Mouse (Mus musculus) midbrain, embryonic 12.5 days (tissue): Measurements from ENCODE around the gene Hykk. TPM values are rescaled to one million over a fixed set of nuclear protein-coding genes. Genes with fewer than 3 reads are reported as not detected.
A peak's percentile ranks its signal among the peaks of the same experiment; 100 is the strongest.

Experiments
- ATAC-seq: fragments of 200-750 bp; cut with Nextera tagmentation; 2 replicates; pipeline ENCODE4 v1.8.0; 2017; ENCODE audit warnings: low read depth, moderate TSS enrichment, moderate library complexity; ENCODE audit not compliant: low FRiP score
- H3K27ac ChIP-seq: fragments of 300-500 bp; sonication (generic); replicated peaks from 2 replicates; pipeline ENCODE4 v1.5.1; 2016; ENCODE audit warnings: mild to moderate bottlenecking
- H3K27me3 ChIP-seq: fragments of 300-500 bp; sonication (generic); 2 replicates; pipeline ENCODE4 v1.6.1; 2016; ENCODE audit warnings: mild to moderate bottlenecking
- H3K36me3 ChIP-seq: fragments of 300-500 bp; sonication (generic); 2 replicates; pipeline ENCODE4 v1.6.1; 2016
- H3K4me1 ChIP-seq: fragments of 300-500 bp; sonication (generic); 2 replicates; pipeline ENCODE4 v1.6.1; 2016
- H3K4me2 ChIP-seq: fragments of 300-500 bp; sonication (generic); replicated peaks from 2 replicates; pipeline ENCODE4 v1.6.1; 2016; ENCODE audit warnings: mild to moderate bottlenecking, moderate library complexity
- H3K4me3 ChIP-seq: fragments of 300-500 bp; sonication (generic); 2 replicates; pipeline ENCODE4 v1.5.1; 2016; ENCODE audit warnings: mild to moderate bottlenecking
- H3K9ac ChIP-seq: fragments of 300-500 bp; sonication (generic); replicated peaks from 2 replicates; pipeline ENCODE4 v1.6.1; 2016; ENCODE audit warnings: mild to moderate bottlenecking, moderate library complexity
- H3K9me3 ChIP-seq: fragments of 300-500 bp; sonication (generic); 2 replicates; pipeline ENCODE4 v1.6.1; 2016; ENCODE audit warnings: mild to moderate bottlenecking
- WGBS: fragments of 180-500 bp; shearing (Covaris S2); methylation state at CpG from one replicate; pipeline ENCODE4 v1.1.7; 2016; 5-methylcytosine and 5-hydroxymethylcytosine counted together
- polyA plus RNA-seq: library from polyadenylated mRNA; unstranded; fragments of >200 nt; fragmentation: Nextera tagmentation; extraction: Ambion mirVana; gene quantifications from 2 replicates; pipeline ENCODE4 v1.2.1, GENCODE M21; 2016

The Hykk gene
- 4.9 and 5.0 TPM in 2 replicates for polyA plus RNA-seq

- no peaks in the 10 kb centered on the region for H3K9me3 ChIP-seq
- under 1% methylated on average over 33 of the region's 34 CpGs for WGBS
- H3K4me1 ChIP-seq, result no peaks in the 10 kb centered on the region
- H3K27me3 ChIP-seq, result no peaks in the 10 kb centered on the region
- no peak within 1 kb of the TSS; the same call in 1 of the 2 replicates for H3K27ac ChIP-seq
- H3K4me2 ChIP-seq, result peak within 1 kb of the TSS; percentile 74
- H3K36me3 ChIP-seq, result 0 out of 2 replicates have a peak, but pooled peaks cover 2% of the 10 kb centered on the region
- peak; percentile 99 for ATAC-seq
- H3K9ac ChIP-seq, result peak within 1 kb of the TSS; percentile 68
- H3K4me3 ChIP-seq, result peak within 1 kb of the TSS; percentile 57
These were observed at the start of gene Hykk for GRCm38 (mm10) chr9:54917010-54917677. TSS of gene Hykk (plus strand) at chr9:54917283.

DNA sequence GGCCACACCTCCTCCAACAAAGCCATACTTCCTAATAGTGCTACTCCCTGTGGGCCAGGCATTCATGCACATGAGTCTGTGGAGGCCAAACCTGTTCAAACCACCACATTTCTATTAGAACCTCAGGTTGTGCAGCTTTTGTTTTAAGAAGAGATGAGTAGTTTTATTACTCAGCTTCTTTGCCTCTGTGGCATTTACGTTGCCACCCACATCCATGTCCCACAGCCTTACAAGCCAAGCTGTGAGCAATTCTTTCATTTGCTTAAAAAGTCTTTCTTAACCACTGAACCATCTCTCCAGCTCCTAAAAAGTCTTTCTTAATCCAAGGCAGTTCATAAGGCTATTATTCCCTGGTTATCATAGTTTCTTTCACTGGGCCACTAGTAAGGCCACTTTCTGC is 38.3 kb upstream of the Hykk start:
- no peak overlapping the region for H3K27ac ChIP-seq
- H3K4me1 ChIP-seq, result no peaks in the 10 kb centered on the region
- H3K9me3 ChIP-seq, result no peaks in the 10 kb centered on the region
- H3K4me2 ChIP-seq, result no peak overlapping the region
- H3K4me3 ChIP-seq, result no peak overlapping the region
- ATAC-seq, result no peak
- H3K9ac ChIP-seq, result no peak overlapping the region
- 96% methylated on average over 1 of the region's 1 CpGs for WGBS
- H3K36me3 ChIP-seq, result peaks cover 49% of the 10 kb centered on the region
- no peaks in the 10 kb centered on the region for H3K27me3 ChIP-seq

- no peaks in the 10 kb centered on the region for H3K4me1 ChIP-seq
- H3K9me3 ChIP-seq, result no peaks in the 10 kb centered on the region
- no peak overlapping the region for H3K4me2 ChIP-seq
- no peak for ATAC-seq
- no peak overlapping the region for H3K27ac ChIP-seq
- H3K9ac ChIP-seq, result no peak overlapping the region
- H3K4me3 ChIP-seq, result no peak overlapping the region
- peaks cover 60% of the 10 kb centered on the region for H3K36me3 ChIP-seq
- 93% methylated on average over 4 of the region's 4 CpGs for WGBS
- H3K27me3 ChIP-seq, result no peaks in the 10 kb centered on the region
These were observed 25.0 kb upstream of the Hykk start for GRCm38 (mm10) chr9:54892111-54892510.

- Histone ChIP-seq H3K27me3 (no peaks in the 10 kb centered on the region), H3K4me3 (no peak overlapping the region), H3K27ac (no peak overlapping the region), H3K9ac (no peak overlapping the region), H3K4me2 (no peak overlapping the region), H3K36me3 (peaks cover 63% of the 10 kb centered on the region), H3K4me1 (no peaks in the 10 kb centered on the region), H3K9me3 (no peaks in the 10 kb centered on the region)
- 90% methylated on average over 3 of the region's 3 CpGs for WGBS
- no peak for ATAC-seq
These were observed 20.0 kb upstream of the Hykk start for GRCm38 (mm10) chr9:54897097-54897496.

- Histone ChIP-seq H3K9me3 (no peaks in the 10 kb centered on the region), H3K9ac (no peak overlapping the region), H3K4me1 (no peaks in the 10 kb centered on the region), H3K4me3 (no peak overlapping the region), H3K27ac (no peak overlapping the region), H3K36me3 (peaks cover 54% of the 10 kb centered on the region), H3K4me2 (no peak overlapping the region), H3K27me3 (no peaks in the 10 kb centered on the region)
- 94% methylated on average over 5 of the region's 5 CpGs for WGBS
- no peak for ATAC-seq
These were observed 7.6 kb upstream of the Hykk start for GRCm38 (mm10) chr9:54909446-54909845.

- Histone ChIP-seq H3K36me3 (peaks cover 5% of the 10 kb centered on the region; the same call in 1 of the 2 replicates), H3K9ac (no peak overlapping the region), H3K27me3 (no peaks in the 10 kb centered on the region), H3K9me3 (no peaks in the 10 kb centered on the region), H3K4me3 (no peak overlapping the region), H3K4me1 (no peaks in the 10 kb centered on the region), H3K4me2 (no peak overlapping the region), H3K27ac (no peak overlapping the region)
- WGBS, result 68% methylated on average over 7 of the region's 7 CpGs
- no peak for ATAC-seq
These were observed 1.5 kb upstream of the Hykk start for GRCm38 (mm10) chr9:54915576-54915975.

DNA sequence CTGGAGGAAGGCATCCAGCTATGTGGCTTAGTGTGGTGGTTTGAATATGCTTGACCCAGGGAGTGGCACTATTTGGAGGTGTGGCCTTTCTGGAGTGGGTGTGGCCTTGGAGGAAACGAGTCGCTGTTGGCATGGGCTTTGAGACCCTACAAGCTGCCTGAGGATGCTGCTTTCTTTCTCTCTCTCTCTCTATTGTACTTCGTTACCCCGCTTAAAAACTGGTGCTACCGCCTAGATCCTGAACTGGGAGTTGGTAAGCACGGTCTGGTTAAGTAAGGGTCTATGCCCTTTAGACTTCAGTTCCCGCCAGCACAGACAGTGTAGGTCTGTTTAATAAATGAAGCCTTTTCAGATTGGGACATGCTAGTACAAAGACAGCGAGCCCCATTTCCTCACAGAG is 682 bp upstream of the Hykk start:
- H3K4me2 ChIP-seq, result peak overlapping the region; percentile 74
- H3K9ac ChIP-seq, result no peak overlapping the region
- no peaks in the 10 kb centered on the region for H3K4me1 ChIP-seq
- no peaks in the 10 kb centered on the region for H3K9me3 ChIP-seq
- H3K36me3 ChIP-seq, result peaks cover 5% of the 10 kb centered on the region; the same call in 1 of the 2 replicates
- no peak overlapping the region for H3K27ac ChIP-seq
- 71% methylated on average over 8 of the region's 8 CpGs for WGBS
- peak overlapping the region; percentile 57 for H3K4me3 ChIP-seq
- H3K27me3 ChIP-seq, result no peaks in the 10 kb centered on the region
- peak; percentile 42; the same call in 1 of the 2 replicates for ATAC-seq

GRCm38 (mm10) chr9:54918191-54918590 is 1.1 kb downstream of the Hykk start:
- ATAC-seq, result no peak
- H3K4me1 ChIP-seq, result no peaks in the 10 kb centered on the region
- peaks cover 8% of the 10 kb centered on the region for H3K36me3 ChIP-seq
- H3K9ac ChIP-seq, result no peak overlapping the region
- H3K4me2 ChIP-seq, result peak overlapping the region; percentile 74; the same call in 1 of the 2 replicates
- H3K9me3 ChIP-seq, result no peaks in the 10 kb centered on the region
- no peaks in the 10 kb centered on the region for H3K27me3 ChIP-seq
- H3K4me3 ChIP-seq, result no peak overlapping the region
- 75% methylated on average over 2 of the region's 2 CpGs for WGBS
- no peak overlapping the region for H3K27ac ChIP-seq

- Histone ChIP-seq H3K27me3 (no peaks in the 10 kb centered on the region), H3K4me1 (no peaks in the 10 kb centered on the region), H3K9me3 (no peaks in the 10 kb centered on the region), H3K27ac (no peak overlapping the region), H3K4me2 (no peak overlapping the region), H3K9ac (no peak overlapping the region), H3K4me3 (no peak overlapping the region), H3K36me3 (peaks cover 8% of the 10 kb centered on the region)
- ATAC-seq, result no peak
- WGBS, result 94% methylated on average over 5 of the region's 5 CpGs
These were observed 1.7 kb downstream of the Hykk start for GRCm38 (mm10) chr9:54918781-54919180.

DNA sequence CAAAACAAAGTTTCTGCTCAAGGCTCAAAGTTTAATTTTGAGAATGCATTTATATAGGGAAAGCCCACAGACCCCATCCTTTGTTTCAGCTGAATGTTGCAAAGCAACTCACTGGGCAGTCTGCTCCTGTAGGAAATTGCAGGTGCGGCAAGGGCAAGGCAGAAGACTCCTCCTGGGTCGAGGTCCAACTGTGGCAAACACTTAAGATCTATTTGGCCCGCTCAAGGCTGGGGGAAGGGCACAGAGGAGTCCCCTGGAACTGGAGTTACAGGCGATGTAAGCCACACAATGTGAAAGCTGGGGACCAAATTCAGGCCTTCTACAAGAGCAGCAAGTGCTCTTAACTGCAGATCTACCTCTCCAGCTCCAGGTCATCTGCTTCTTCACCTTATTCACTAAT is 2.9 kb downstream of the Hykk start:
- Histone ChIP-seq H3K9me3 (no peaks in the 10 kb centered on the region), H3K9ac (no peak overlapping the region), H3K27ac (no peak overlapping the region), H3K4me2 (no peak overlapping the region), H3K27me3 (no peaks in the 10 kb centered on the region), H3K4me1 (no peaks in the 10 kb centered on the region), H3K4me3 (no peak overlapping the region), H3K36me3 (peaks cover 8% of the 10 kb centered on the region)
- no peak for ATAC-seq
- WGBS, result 64% methylated on average over 4 of the region's 4 CpGs

DNA sequence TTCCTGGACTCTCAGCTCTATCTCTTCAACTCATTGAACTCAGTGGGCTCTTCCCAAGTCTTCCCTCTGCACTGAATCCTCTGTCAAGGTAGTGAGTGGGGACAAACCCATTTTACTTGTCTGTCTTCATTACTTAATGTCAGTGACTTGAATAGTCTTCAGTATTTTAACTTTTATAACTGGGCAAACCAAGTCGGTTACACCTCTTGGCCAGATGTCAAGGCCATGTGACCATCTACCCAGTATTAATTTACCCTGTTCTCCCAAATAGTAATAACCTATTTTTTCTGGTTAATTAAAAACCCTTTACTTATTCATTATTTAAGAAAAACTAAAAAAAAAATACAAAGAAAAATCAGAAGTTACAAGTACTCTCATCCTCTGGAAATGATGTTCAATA is 13.7 kb downstream of the Hykk start:
- H3K27ac ChIP-seq, result no peak overlapping the region
- no peak overlapping the region for H3K9ac ChIP-seq
- WGBS, result 89% methylated on average over 1 of the region's 1 CpGs
- no peaks in the 10 kb centered on the region for H3K27me3 ChIP-seq
- H3K4me2 ChIP-seq, result no peak overlapping the region
- no peaks in the 10 kb centered on the region for H3K4me1 ChIP-seq
- H3K9me3 ChIP-seq, result no peaks in the 10 kb centered on the region
- ATAC-seq, result no peak
- H3K4me3 ChIP-seq, result no peak overlapping the region
- no peaks in the 10 kb centered on the region for H3K36me3 ChIP-seq

GRCm38 (mm10) chr9:54931765-54932164 is 14.7 kb downstream of the Hykk start:
- Histone ChIP-seq H3K27ac (no peak overlapping the region), H3K4me2 (no peak overlapping the region), H3K27me3 (no peaks in the 10 kb centered on the region), H3K4me1 (no peaks in the 10 kb centered on the region), H3K36me3 (no peaks in the 10 kb centered on the region), H3K9ac (no peak overlapping the region), H3K4me3 (no peak overlapping the region), H3K9me3 (no peaks in the 10 kb centered on the region)
- 0% methylated on average over 1 of the region's 1 CpGs for WGBS
- ATAC-seq, result no peak

- H3K9me3 ChIP-seq, result no peaks in the 10 kb centered on the region
- H3K4me1 ChIP-seq, result no peaks in the 10 kb centered on the region
- ATAC-seq, result no peak
- no peak overlapping the region for H3K4me3 ChIP-seq
- no peaks in the 10 kb centered on the region for H3K27me3 ChIP-seq
- 69% methylated on average over 2 of the region's 2 CpGs for WGBS
- H3K4me2 ChIP-seq, result no peak overlapping the region
- H3K9ac ChIP-seq, result no peak overlapping the region
- H3K36me3 ChIP-seq, result no peaks in the 10 kb centered on the region
- H3K27ac ChIP-seq, result no peak overlapping the region
These were observed 15.3 kb downstream of the Hykk start for GRCm38 (mm10) chr9:54932379-54932778.
